Mouse (Mus musculus): Measurements from ENCODE around the gene Gm20683. TPM values are rescaled to one million over a fixed set of nuclear protein-coding genes. Genes with fewer than 3 reads are reported as not detected.

Gene Gm20683
- total and polyA plus RNA-seq, 3 experiments, result 4.9 to 6.8 TPM; not detected in 1

DNA sequence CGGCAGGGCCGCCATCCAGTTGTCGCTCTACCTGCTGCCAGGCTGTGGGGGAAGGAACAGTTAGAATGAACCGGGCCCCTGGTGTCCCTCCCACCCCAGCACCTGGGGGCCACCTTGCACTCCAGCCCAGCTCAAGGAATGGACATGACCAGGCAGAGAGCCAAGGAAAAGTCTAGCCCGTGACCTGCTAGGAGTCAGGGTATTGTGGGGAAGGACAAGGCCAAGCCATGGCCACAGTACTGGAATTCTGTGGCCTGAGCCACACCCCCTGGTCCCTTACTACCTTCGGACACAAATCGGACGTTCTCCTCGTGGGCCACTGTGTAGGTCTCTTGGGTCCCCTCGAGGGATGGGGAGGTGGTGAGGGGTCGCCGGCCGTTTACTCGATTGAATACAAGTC, 22.7 kb upstream of the Gm20683 start:
- no peak overlapping the region for H3K9ac ChIP-seq (ENCODE audit: control insufficient read depth, low read depth, low read length, poor library complexity, severe bottlenecking)
- H3K4me3 ChIP-seq (ENCODE audit: control insufficient read depth in 1 of 2, insufficient read depth in 1 of 2, low read depth in 2 of 2, low read length in 2 of 2), result no peak overlapping the region
- no peaks in the 10 kb centered on the region for H3K27me3 ChIP-seq (ENCODE audit: control insufficient read depth in 1 of 2, insufficient read depth in 2 of 2, low read length in 2 of 2)
- no peak overlapping the region for H3K27ac ChIP-seq (ENCODE audit: control insufficient read depth, low read depth, low read length)
- peaks cover 27% of the 10 kb centered on the region for H3K79me2 ChIP-seq (ENCODE audit: control insufficient read depth, insufficient read depth, low read length, poor library complexity)
- peaks cover 0 to 13% of the 10 kb centered on the region in 2 experiments; a peak in 2 of 4 replicates for H3K36me3 ChIP-seq (ENCODE audit: control insufficient read depth in 1 of 2, insufficient read depth in 2 of 2, low read length in 2 of 2)
- TF ChIP-seq SIN3A (IDR thresholded peaks at IDR 0.05; ENCODE audit: low read length) (no peak), CHD1 (IDR thresholded peaks at IDR 0.05; ENCODE audit: low read depth, low read length) (no peak), ZNF384 (IDR thresholded peaks at IDR 0.05; ENCODE audit: low read depth, low read length) (no peak), MEF2A (IDR thresholded peaks at IDR 0.05; ENCODE audit: extremely low read depth, insufficient replicate concordance, low read depth, low read length, poor library complexity, severe bottlenecking) (no peak), CHD2 (IDR thresholded peaks at IDR 0.05; ENCODE audit: low read length) (no peak), USF1 (IDR thresholded peaks at IDR 0.05; ENCODE audit: low read depth, low read length) (no peak)
- no peaks in the 10 kb centered on the region for H3K9me3 ChIP-seq (replicated peaks; ENCODE audit: insufficient read depth, low read length)
- DNase-seq (ENCODE audit: low read depth, low spot score), result no peak
- H3K4me1 ChIP-seq (ENCODE audit: control insufficient read depth in 1 of 2, insufficient read depth in 2 of 2, low read length in 2 of 2), result peaks cover 0 to 20% of the 10 kb centered on the region in 2 experiments; a peak in 2 of 4 replicates

DNA sequence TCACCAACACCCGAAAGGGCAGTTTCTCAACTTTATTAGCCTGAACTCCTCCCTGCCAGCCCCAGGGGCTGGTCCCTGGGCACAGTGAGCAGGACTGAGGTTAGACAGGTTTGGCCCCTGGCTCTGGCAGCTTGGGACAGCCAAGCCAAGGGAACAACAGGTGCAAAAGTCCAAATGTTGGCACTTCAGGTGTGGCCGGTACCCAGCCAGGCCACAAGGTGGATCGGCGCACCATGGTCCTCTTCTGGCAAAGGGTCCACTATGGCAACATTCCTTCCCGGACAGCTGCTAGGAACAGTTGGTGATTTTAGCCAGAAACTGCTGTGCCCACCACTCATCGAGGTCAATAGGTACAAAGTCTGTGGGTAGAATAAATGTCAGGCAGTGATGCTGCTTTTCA, 22.1 kb upstream of the Gm20683 start:
- H3K9me3 ChIP-seq (replicated peaks; ENCODE audit: insufficient read depth, low read length), result no peaks in the 10 kb centered on the region
- H3K36me3 ChIP-seq (ENCODE audit: control insufficient read depth in 1 of 2, insufficient read depth in 2 of 2, low read length in 2 of 2), result peaks cover 0 to 13% of the 10 kb centered on the region in 2 experiments; a peak in 2 of 4 replicates
- H3K27ac ChIP-seq (ENCODE audit: control insufficient read depth, low read depth, low read length), result no peak overlapping the region
- no peak overlapping the region for H3K9ac ChIP-seq (ENCODE audit: control insufficient read depth, low read depth, low read length, poor library complexity, severe bottlenecking)
- H3K27me3 ChIP-seq (ENCODE audit: control insufficient read depth in 1 of 2, insufficient read depth in 2 of 2, low read length in 2 of 2), result no peaks in the 10 kb centered on the region
- DNase-seq (ENCODE audit: low read depth, low spot score), result no peak
- no peak for TF ChIP-seq CHD1 (IDR thresholded peaks at IDR 0.05; ENCODE audit: low read depth, low read length)
- no peak for TF ChIP-seq TBP (IDR thresholded peaks at IDR 0.05; ENCODE audit: low read depth, low read length)
- TF ChIP-seq ELF1 (IDR thresholded peaks at IDR 0.05; ENCODE audit: low read depth, low read length), result no peak
- no peak for TF ChIP-seq POLR2A (IDR thresholded peaks at IDR 0.05; ENCODE audit: control insufficient read depth in 1 of 2, insufficient read depth in 1 of 2, low read depth in 1 of 2, low read length in 2 of 2, poor library complexity in 1 of 2)
- no peak for TF ChIP-seq MAZ (IDR thresholded peaks at IDR 0.05; ENCODE audit: low read depth, low read length)
- no peak for TF ChIP-seq TAL1 (IDR thresholded peaks at IDR 0.05; ENCODE audit: low read length)
- TF ChIP-seq SMC3 (IDR thresholded peaks at IDR 0.05; ENCODE audit: low read depth, low read length), result no peak
- TF ChIP-seq MEF2A (IDR thresholded peaks at IDR 0.05; ENCODE audit: extremely low read depth, insufficient replicate concordance, low read depth, low read length, poor library complexity, severe bottlenecking), result no peak
- TF ChIP-seq RAD21 (IDR thresholded peaks at IDR 0.05; ENCODE audit: low read depth, low read length), result no peak
- no peak for TF ChIP-seq BHLHE40 (IDR thresholded peaks at IDR 0.05; ENCODE audit: borderline replicate concordance, low read depth, low read length)
- TF ChIP-seq MXI1 (IDR thresholded peaks at IDR 0.05; ENCODE audit: low read depth, low read length), result no peak
- no peak for TF ChIP-seq ZMIZ1 (IDR thresholded peaks at IDR 0.05; ENCODE audit: low read depth, low read length)
- no peak for TF ChIP-seq ZNF384 (IDR thresholded peaks at IDR 0.05; ENCODE audit: low read depth, low read length)
- no peak overlapping the region for H3K4me3 ChIP-seq (ENCODE audit: control insufficient read depth in 1 of 2, insufficient read depth in 1 of 2, low read depth in 2 of 2, low read length in 2 of 2)
- peaks cover 0 to 20% of the 10 kb centered on the region in 2 experiments; a peak in 2 of 4 replicates for H3K4me1 ChIP-seq (ENCODE audit: control insufficient read depth in 1 of 2, insufficient read depth in 2 of 2, low read length in 2 of 2)
- H3K79me2 ChIP-seq (ENCODE audit: control insufficient read depth, insufficient read depth, low read length, poor library complexity), result peaks cover 27% of the 10 kb centered on the region
